Mouse (Mus musculus) brown adipose tissue, adult 24 weeks (tissue): ENCODE measurements at regions not wholly inside any gene's neighbourhood (a gene's known extent, or its start where the extent isn't known, plus 50 kb on each side); places are given as distances from the start of the nearest gene placed in this dataset.

Source experiments
- H3K27ac ChIP-seq: fragments of 200-500 bp; replicated peaks from 2 replicates; pipeline ENCODE4 v1.5.1; 2012; ENCODE audit warnings: low read depth, mild to moderate bottlenecking, low read length
- H3K4me1 ChIP-seq: fragments of 200-500 bp; 2 replicates; pipeline ENCODE4 v1.6.1; 2012; ENCODE audit warnings: low read length, mixed read lengths; ENCODE audit not compliant: control insufficient read depth, insufficient read depth, insufficient read length
- H3K4me3 ChIP-seq: fragments of 200-500 bp; 2 replicates; pipeline ENCODE4 v1.5.1; 2012; ENCODE audit warnings: low read depth, mild to moderate bottlenecking, low read length, moderate library complexity; ENCODE audit not compliant: insufficient read depth

DNA sequence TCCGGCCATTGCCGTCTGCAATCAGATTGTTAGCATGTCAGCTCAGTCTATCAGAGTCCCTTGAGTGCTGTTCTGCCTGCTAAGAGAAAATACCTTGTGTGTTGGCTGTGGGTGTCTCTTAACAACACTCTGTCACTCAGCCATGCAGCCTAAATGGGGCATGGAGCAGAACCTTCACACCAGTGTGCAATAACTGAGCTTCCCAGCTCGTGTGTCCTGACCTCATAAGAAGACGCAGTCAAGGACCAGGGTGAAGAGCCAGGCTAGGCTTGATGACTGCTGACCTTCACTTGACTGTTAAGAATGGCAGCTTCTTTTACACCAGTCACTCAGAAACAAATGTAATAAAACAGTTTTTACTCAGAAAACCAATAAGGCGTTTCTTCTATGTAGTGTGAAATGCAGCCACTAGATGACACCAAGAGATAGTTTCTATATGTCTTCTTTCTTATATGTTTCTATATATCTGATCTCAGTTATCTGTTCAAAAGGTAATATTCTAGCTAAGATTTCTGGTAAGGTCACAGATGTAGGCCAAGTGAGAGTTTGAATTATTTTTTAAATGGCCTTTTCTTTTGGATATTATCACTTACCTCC lies 584.0 kb downstream of the Isl1 start:
- Histone ChIP-seq H3K4me1 (no peaks in the 10 kb centered on the region), H3K27ac (no peak overlapping the region), H3K4me3 (no peak overlapping the region)

DNA sequence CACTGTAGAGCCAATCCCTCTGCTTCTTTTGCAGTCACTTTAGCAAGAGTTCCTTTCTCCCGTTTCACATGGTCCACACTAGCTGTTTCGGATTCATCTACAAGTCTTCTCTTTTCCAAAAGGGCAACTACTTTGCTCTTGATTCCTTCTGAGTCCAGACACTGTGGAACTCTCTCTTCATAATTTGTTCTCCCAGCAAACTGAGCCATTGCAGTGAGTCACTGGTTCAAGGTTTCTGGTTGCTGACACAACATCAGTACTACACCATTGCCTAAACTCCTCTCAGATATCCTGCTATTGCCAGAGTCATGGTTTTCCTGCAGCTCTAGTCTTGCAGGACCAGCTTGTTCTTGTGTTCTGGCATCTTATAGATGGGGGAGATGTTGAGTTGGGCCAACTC lies 590.2 kb downstream of the Isl1 start:
- Histone ChIP-seq H3K4me3 (no peak overlapping the region), H3K27ac (no peak overlapping the region), H3K4me1 (no peaks in the 10 kb centered on the region)

DNA sequence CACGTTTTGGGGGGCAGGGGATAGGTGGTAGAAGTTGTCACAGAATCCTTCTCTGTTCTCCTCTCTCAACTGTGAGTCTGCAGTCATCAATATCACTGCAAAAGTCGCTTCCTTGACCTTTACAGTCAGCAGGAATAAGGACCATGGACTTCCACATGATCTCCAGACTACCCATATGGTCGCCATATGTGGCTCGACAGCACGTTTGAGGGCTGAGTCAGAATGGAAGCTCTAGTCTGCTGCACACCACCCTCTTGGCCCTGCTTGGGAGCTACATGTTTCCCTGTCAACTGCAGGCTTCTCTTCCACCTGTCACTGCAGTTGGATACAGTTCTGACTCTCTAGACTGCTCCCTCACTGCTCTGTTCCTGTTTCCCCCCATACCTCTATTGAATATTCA lies 590.6 kb downstream of the Isl1 start:
- Histone ChIP-seq H3K4me1 (no peaks in the 10 kb centered on the region), H3K27ac (no peak overlapping the region), H3K4me3 (no peak overlapping the region)

DNA sequence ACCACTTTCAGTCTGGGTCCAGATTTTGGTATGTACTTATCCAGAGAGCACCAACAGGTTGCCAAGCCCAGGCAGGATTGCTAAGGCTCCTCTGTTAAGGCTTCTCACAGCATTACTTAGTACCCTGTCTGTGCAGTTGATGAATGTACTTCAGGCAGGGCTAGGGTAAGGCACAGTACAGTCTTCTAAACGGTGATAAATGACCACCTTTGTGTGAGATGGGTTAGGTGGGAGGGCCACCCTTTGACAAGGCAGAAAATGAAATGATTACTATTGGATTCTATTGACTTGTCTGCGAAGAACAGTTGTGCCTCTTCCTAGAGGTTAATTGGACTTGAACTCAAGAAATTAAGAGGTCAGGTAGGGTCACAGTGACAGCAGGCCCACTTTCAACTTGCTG lies 594.4 kb upstream of the Itga1 start:
- H3K4me3 ChIP-seq, result no peak overlapping the region
- no peaks in the 10 kb centered on the region for H3K4me1 ChIP-seq
- no peak overlapping the region for H3K27ac ChIP-seq

DNA sequence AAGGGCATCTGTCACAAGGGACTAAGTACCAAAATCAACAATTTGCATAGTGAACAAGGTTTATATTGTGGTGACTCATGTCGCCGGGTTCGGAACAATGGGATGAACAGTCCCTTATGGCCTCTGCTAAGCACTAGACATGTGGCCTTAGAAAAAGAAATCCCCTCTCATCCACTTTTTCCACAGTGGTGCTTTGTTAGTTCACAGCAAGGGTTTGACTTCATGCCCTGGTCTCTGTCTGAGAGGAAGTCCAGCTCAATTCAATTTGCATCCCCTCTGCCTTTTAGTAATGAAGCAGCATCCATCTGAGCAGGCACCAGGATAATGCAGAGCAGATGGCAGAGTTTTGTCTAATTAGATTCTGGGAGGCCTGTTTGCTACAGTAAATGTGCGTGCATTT lies 585.7 kb upstream of the Itga1 start:
- Histone ChIP-seq H3K4me3 (no peak overlapping the region), H3K4me1 (no peaks in the 10 kb centered on the region), H3K27ac (no peak overlapping the region)

DNA sequence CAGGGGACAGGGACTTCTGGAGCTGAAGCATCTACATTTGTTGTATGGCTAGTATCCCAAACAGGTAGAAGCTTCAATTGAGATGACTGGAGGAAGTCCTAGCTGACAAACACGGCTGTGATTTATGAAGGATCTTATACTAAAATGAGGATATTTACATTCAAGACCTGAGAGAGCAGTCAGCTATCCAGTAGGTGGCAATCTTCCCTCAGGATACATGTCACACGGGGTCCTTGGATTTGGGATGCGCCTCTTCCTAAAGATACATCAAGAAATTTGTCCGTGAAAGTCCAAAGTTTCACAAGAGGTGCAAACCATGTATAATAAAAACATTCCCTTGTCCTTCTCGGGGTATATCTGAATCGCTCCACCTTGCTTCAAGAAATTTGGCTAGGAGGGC lies 577.8 kb upstream of the Itga1 start:
- Histone ChIP-seq H3K4me3 (no peak overlapping the region), H3K27ac (no peak overlapping the region), H3K4me1 (no peaks in the 10 kb centered on the region)

DNA sequence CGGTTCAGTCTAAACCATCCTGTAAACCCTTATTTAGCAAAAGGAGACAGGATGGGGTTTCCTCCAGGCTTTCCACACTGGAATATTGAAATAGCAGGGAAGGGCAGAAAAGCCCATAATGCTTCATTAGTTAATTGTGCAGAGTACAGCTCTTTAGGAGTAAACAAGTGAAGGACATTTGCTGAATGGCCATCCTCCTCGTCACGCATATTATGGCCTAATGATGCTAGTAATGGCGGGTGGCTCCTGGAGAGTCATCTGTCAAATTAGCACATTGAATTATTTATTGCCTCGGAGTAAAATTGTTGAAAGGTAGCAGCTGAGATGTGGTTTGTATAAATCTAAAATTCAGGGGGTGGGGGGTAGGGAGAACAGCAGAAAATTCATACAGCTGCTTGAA lies 575.1 kb upstream of the Itga1 start:
- Histone ChIP-seq H3K4me1 (no peaks in the 10 kb centered on the region), H3K27ac (no peak overlapping the region), H3K4me3 (no peak overlapping the region)

DNA sequence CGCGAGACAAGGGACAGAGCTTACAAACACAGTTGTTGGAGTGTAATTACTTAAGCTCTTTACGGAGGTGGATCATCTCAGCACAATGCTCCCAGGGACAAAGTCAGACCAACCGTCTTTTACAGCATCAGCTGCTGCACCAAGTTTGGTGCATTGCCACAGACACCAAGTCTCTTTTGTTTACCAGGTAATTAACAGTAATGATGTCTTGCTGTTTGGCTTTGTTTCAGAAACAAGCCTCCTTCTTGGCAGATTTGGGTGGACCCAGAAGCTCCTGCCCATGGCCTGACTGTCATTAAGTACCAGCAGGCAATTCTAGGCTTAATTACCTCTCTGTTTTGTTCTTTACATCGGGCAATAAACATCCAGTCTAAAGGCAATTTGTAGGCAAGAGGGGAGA lies 572.0 kb upstream of the Itga1 start:
- no peak overlapping the region for H3K27ac ChIP-seq
- H3K4me1 ChIP-seq, result no peaks in the 10 kb centered on the region
- no peak overlapping the region for H3K4me3 ChIP-seq

DNA sequence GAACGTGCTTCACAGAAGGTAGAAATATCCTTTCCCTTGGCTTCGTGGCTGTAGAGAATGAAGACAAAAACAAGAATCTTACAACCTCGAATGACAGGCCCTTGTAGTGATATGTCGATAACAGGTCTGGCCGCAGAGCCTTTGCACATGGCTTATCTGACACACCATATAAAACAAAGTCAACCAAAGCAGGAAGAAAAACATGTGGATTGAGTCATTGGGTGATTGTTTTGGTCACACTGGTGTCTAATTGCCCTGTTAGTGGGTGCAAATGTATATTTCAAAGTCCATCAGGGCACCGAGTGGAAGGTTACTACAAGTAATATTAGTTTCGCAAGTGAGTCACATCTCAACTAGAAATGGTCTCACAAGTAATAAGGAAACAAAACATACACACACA lies 569.9 kb upstream of the Itga1 start:
- Histone ChIP-seq H3K27ac (no peak overlapping the region), H3K4me1 (no peaks in the 10 kb centered on the region)

DNA sequence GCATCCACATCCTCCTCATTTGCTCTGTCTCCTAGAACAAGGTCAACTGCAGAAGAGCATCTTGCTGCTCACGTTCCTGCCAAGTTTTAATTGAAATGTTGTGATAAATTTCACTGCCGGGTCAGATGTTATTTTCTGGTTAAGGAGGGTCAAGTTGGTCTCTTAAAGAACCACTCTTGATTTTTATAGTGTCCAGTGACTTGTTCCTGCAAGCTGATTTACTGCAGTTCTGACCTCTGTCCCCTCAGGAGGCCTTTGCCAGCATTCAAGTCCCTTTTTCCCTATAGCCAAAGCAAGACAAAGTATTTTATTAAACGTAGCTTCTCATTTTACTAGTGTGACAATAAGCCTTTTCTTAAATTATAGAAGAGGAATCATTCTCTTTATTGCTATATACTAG lies 567.8 kb upstream of the Itga1 start:
- no peaks in the 10 kb centered on the region for H3K4me1 ChIP-seq
- no peak overlapping the region for H3K27ac ChIP-seq
- no peak overlapping the region for H3K4me3 ChIP-seq

More for the DNA sequence above, 569.9 kb upstream of the Itga1 start:
- H3K4me3 ChIP-seq, result no peak overlapping the region

DNA sequence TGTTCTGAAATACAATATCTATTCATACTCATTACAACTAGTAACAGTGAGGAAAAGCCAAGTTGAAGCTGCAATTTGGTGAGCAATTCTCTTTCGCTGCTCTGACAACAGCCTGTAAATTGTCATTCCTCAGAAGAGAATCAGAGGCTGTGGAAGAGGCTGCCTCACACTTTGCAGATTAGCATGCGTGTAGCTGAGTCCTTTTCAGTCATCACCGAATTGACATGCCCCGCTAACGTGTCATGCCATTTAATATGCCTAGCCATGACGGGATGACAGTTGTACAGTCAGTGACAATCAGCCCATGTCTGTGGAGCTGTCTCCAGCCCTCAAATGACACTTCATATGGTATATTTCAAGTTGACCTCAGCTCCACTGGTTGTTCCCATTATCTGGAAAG lies 553.4 kb upstream of the Itga1 start:
- Histone ChIP-seq H3K4me3 (no peak overlapping the region), H3K4me1 (no peaks in the 10 kb centered on the region), H3K27ac (no peak overlapping the region)

DNA sequence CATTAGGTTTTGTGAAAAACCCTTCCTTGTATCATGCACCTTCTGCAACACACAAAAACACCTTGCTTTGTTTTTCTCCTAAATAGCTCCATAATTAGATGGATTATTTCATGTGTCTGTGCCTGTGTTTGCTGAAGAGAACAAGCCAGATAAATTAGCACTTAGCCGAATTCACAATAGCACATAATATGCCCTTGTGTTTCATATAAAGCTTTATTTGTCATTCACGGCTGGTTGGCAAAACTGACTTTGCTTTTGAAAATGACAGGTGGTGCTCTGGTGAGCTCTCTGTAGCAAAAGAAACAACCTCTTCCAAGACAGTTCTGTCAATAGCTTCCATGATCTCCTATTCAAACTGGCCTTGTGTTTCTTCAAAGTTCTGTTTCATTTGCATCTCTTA lies 551.2 kb upstream of the Itga1 start:
- Histone ChIP-seq H3K4me1 (no peaks in the 10 kb centered on the region), H3K27ac (no peak overlapping the region), H3K4me3 (no peak overlapping the region)

DNA sequence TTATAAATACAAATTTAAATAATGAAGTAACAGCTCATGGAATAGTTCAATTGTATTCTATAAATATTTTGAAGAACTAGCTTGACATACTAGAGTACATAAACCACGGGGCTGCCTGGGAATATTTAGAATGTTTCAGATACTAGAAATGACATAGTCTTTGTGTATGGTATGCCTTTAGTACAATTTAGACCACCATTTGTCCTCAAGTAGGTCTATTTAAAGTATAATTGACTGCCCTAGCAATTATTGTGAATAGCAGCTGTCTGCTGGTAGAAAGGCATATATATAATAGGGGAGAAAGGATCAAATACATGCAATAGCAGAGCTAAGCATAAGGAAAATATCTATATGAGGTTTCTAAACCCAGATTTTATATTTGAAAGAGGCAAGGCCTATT lies 550.6 kb upstream of the Itga1 start:
- Histone ChIP-seq H3K27ac (no peak overlapping the region), H3K4me1 (no peaks in the 10 kb centered on the region)

DNA sequence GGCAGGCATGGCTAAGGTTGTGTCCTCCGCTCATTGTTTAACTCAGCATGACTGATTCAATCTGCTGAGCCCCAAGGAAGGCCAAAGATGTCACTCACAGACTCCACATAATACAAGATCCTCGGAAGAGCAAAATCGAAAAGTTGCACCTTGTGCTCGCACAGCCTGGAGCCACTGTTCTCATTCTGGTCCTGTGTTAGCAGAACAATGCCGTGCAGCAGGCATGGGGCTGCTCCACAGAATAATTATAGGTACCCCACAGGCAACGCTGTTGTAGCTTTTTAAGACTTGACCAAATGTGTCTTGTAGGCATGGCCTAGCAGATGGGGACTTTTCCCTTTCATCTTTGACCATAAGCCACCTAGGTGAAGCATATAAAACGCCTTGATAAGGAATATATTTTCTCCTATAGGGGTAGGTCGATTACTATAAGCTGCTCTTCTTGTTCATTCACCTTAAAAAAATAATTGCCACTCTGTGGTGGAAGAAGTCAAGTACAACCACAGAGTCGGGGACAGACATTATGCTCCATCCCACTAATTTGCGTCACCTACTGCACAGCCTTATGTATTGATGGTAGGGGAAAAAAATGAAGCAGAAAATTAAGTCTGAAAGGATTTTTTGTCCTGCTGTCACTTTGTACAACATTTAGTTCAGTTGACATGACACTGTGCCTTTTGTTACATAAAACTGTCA lies 529.8 kb upstream of the Itga1 start:
- Histone ChIP-seq H3K27ac (no peak overlapping the region), H3K4me1 (no peaks in the 10 kb centered on the region), H3K4me3 (no peak overlapping the region)

More for the DNA sequence above, 550.6 kb upstream of the Itga1 start:
- H3K4me3 ChIP-seq, result no peak overlapping the region

DNA sequence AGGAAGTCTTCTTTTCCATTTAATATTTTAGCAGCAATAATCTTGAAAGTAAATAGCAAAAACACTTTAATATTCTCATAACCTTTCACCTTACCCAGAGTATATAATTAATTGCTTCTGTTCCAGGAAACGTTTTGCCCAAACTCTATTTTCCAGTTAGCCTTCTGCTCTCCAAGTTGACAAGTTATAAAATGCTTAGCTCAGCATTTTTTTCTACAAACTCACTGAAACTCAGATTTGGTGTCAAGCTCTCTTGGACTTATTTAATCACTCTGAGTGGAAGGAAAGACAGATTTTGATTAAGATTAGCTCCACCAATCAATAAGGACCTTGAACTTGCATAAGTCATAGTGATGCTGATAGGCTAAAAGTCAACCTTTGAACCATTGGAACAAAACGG lies 528.8 kb upstream of the Itga1 start:
- Histone ChIP-seq H3K4me3 (no peak overlapping the region), H3K4me1 (no peaks in the 10 kb centered on the region), H3K27ac (no peak overlapping the region)

DNA sequence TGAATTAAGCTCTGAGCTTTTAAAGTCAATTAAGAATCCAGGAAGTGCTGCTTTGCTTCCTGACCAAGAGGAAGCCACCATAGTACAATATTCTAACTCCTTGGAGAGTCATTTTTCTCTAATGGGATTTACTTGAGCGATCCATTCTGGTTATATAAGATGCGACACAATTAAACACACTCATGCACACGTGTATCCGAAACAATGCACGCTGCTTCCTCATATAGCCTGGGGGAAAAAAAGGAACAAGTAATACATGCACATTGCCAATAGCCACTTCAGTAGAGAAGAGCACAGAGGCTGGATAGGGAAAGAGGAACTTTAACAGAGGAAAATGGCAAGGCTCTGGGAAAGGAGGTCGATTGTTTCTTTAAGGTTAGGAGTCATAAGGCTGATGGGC lies 511.4 kb upstream of the Itga1 start:
- Histone ChIP-seq H3K27ac (no peak overlapping the region), H3K4me3 (no peak overlapping the region)

More for the DNA sequence above, 511.4 kb upstream of the Itga1 start:
- no peaks in the 10 kb centered on the region for H3K4me1 ChIP-seq
